Mouse (Mus musculus) neural tube, embryonic 11.5 days (tissue): ENCODE data around the gene Prkcz. TPM values are rescaled to one million over a fixed set of nuclear protein-coding genes. Genes with fewer than 3 reads are reported as not detected.

Source experiments
- ATAC-seq: fragments of 200-750 bp; cut with Nextera tagmentation; 2 replicates; pipeline ENCODE4 v1.8.0; 2017; ENCODE audit warnings: moderate number of reproducible peaks, mild to moderate bottlenecking, moderate TSS enrichment, moderate library complexity; ENCODE audit not compliant: insufficient read depth, low FRiP score, low TSS enrichment
- DNase-seq: peaks from one replicate; pipeline ENCODE4 v3.0.0-alpha.2; 2015; ENCODE audit warnings: low spot score
- H3K27ac ChIP-seq: fragments of 300-500 bp; sonication (generic); 2 replicates; pipeline ENCODE4 v1.5.1; 2014; ENCODE audit warnings: low read depth, mild to moderate bottlenecking, low read length
- H3K27me3 ChIP-seq: fragments of 300-500 bp; sonication (generic); 2 replicates; pipeline ENCODE4 v1.6.1; 2014; ENCODE audit warnings: mild to moderate bottlenecking, low read length, mixed read lengths; ENCODE audit not compliant: control insufficient read depth, insufficient read depth
- H3K36me3 ChIP-seq: fragments of 300-500 bp; sonication (generic); 2 replicates; pipeline ENCODE4 v1.6.1; 2014; ENCODE audit warnings: mild to moderate bottlenecking, low read length, moderate library complexity, mixed read lengths; ENCODE audit not compliant: control insufficient read depth, insufficient read depth
- H3K4me1 ChIP-seq: fragments of 300-500 bp; sonication (generic); 2 replicates; pipeline ENCODE4 v1.6.1; 2014; ENCODE audit warnings: low read length, mixed read lengths; ENCODE audit not compliant: control insufficient read depth, insufficient read depth
- H3K4me2 ChIP-seq: fragments of 300-500 bp; sonication (generic); 2 replicates; pipeline ENCODE4 v1.6.1; 2014; ENCODE audit warnings: low read depth, mild to moderate bottlenecking, moderate library complexity
- H3K4me3 ChIP-seq: fragments of 300-500 bp; sonication (generic); 2 replicates; pipeline ENCODE4 v1.5.1; 2014; ENCODE audit warnings: low read depth, low read length
- H3K9ac ChIP-seq: fragments of 300-500 bp; sonication (generic); 2 replicates; pipeline ENCODE4 v1.6.1; 2014; ENCODE audit warnings: mild to moderate bottlenecking, low read length
- H3K9me3 ChIP-seq: fragments of 300-500 bp; sonication (generic); 2 replicates; pipeline ENCODE4 v1.6.1; 2016; ENCODE audit warnings: low read length; ENCODE audit not compliant: control insufficient read depth
- WGBS: fragments of 180-500 bp; shearing (Covaris S2); extraction: QIAGEN DNeasy Blood & Tissue Kit; methylation state at CpG from one replicate; pipeline ENCODE4 v1.1.7; 2014; 5-methylcytosine and 5-hydroxymethylcytosine counted together
- polyA plus RNA-seq: library from polyadenylated mRNA; unstranded; fragments of >200 nt; fragmentation: Nextera tagmentation; extraction: Ambion mirVana; gene quantifications from 2 replicates; pipeline ENCODE4 v1.2.1, GENCODE M21; 2014

Gene Prkcz
- polyA plus RNA-seq, 1 experiment from 2014 or later, result 22.7 TPM

GRCm38 (mm10) chr4:155298826-155299225, 62.3 kb downstream of the Prkcz start:
- WGBS, result 94% methylated on average over 4 of the region's 4 CpGs
- H3K4me1 ChIP-seq, result no peaks in the 10 kb centered on the region
- H3K4me2 ChIP-seq, result no peak overlapping the region
- ATAC-seq (no peak), DNase-seq (no peak)
- no peak overlapping the region for H3K9ac ChIP-seq
- no peaks in the 10 kb centered on the region for H3K9me3 ChIP-seq
- H3K36me3 ChIP-seq, result no peaks in the 10 kb centered on the region
- no peak overlapping the region for H3K4me3 ChIP-seq
- no peaks in the 10 kb centered on the region for H3K27me3 ChIP-seq
- no peak overlapping the region for H3K27ac ChIP-seq

- Histone ChIP-seq H3K4me3 (no peak overlapping the region), H3K9ac (no peak overlapping the region), H3K36me3 (no peaks in the 10 kb centered on the region), H3K4me1 (no peaks in the 10 kb centered on the region), H3K27ac (no peak overlapping the region), H3K27me3 (no peaks in the 10 kb centered on the region), H3K9me3 (no peaks in the 10 kb centered on the region), H3K4me2 (no peak overlapping the region)
- ATAC-seq (no peak), DNase-seq (no peak)
- 58% methylated on average over 2 of the region's 2 CpGs for WGBS
These were observed 64.1 kb downstream of the Prkcz start for GRCm38 (mm10) chr4:155297057-155297456.

GRCm38 (mm10) chr4:155295996-155296395, 65.2 kb downstream of the Prkcz start:
- DNase-seq, result no peak

GRCm38 (mm10) chr4:155295026-155295590, 66.1 kb downstream of the Prkcz start:
- no peaks in the 10 kb centered on the region for H3K27me3 ChIP-seq
- no peak overlapping the region for H3K4me3 ChIP-seq
- WGBS, result 82% methylated on average over 10 of the region's 10 CpGs
- no peaks in the 10 kb centered on the region for H3K4me1 ChIP-seq
- H3K27ac ChIP-seq, result no peak overlapping the region
- ATAC-seq (no peak), DNase-seq (no peak)
- H3K9me3 ChIP-seq, result no peaks in the 10 kb centered on the region
- no peak overlapping the region for H3K4me2 ChIP-seq
- no peak overlapping the region for H3K9ac ChIP-seq
- H3K36me3 ChIP-seq, result no peaks in the 10 kb centered on the region

More at GRCm38 (mm10) chr4:155295996-155296395, 65.2 kb downstream of the Prkcz start:
- Histone ChIP-seq H3K27me3 (no peaks in the 10 kb centered on the region), H3K4me1 (no peaks in the 10 kb centered on the region), H3K4me3 (no peak overlapping the region), H3K4me2 (no peak overlapping the region), H3K27ac (no peak overlapping the region), H3K9ac (no peak overlapping the region), H3K9me3 (no peaks in the 10 kb centered on the region), H3K36me3 (no peaks in the 10 kb centered on the region)
- ATAC-seq, result no peak
- WGBS, result 80% methylated on average over 4 of the region's 4 CpGs

GRCm38 (mm10) chr4:155294381-155294780, 66.8 kb downstream of the Prkcz start:
- Histone ChIP-seq H3K4me2 (no peak overlapping the region), H3K27ac (no peak overlapping the region), H3K9me3 (no peaks in the 10 kb centered on the region), H3K27me3 (no peaks in the 10 kb centered on the region), H3K4me1 (no peaks in the 10 kb centered on the region), H3K4me3 (no peak overlapping the region), H3K9ac (no peak overlapping the region), H3K36me3 (no peaks in the 10 kb centered on the region)
- DNase-seq (no peak), ATAC-seq (no peak)
- WGBS, result 93% methylated on average over 14 of the region's 14 CpGs

- Histone ChIP-seq H3K4me3 (no peak overlapping the region), H3K27me3 (no peaks in the 10 kb centered on the region), H3K36me3 (no peaks in the 10 kb centered on the region; the same call in 1 of the 2 replicates), H3K4me2 (no peak overlapping the region), H3K9me3 (no peaks in the 10 kb centered on the region), H3K4me1 (no peaks in the 10 kb centered on the region), H3K9ac (no peak overlapping the region), H3K27ac (no peak overlapping the region)
- WGBS, result 92% methylated on average over 10 of the region's 10 CpGs
- no peak for ATAC-seq
- DNase-seq, result no peak
These were observed 68.3 kb downstream of the Prkcz start for GRCm38 (mm10) chr4:155292863-155293262.

- Histone ChIP-seq H3K4me3 (no peak overlapping the region), H3K9me3 (no peaks in the 10 kb centered on the region), H3K27me3 (no peaks in the 10 kb centered on the region), H3K36me3 (no peaks in the 10 kb centered on the region; the same call in 1 of the 2 replicates), H3K4me1 (no peaks in the 10 kb centered on the region), H3K4me2 (no peak overlapping the region), H3K27ac (no peak overlapping the region), H3K9ac (no peak overlapping the region)
- no peak for DNase-seq
- WGBS, result 91% methylated on average over 7 of the region's 7 CpGs
- no peak for ATAC-seq
These were observed 71.1 kb downstream of the Prkcz start for GRCm38 (mm10) chr4:155290045-155290444.

- H3K27ac ChIP-seq, result no peak overlapping the region
- no peak overlapping the region for H3K4me3 ChIP-seq
- no peak for ATAC-seq
- H3K9me3 ChIP-seq, result no peaks in the 10 kb centered on the region
- H3K36me3 ChIP-seq, result no peaks in the 10 kb centered on the region; the same call in 1 of the 2 replicates
- no peak overlapping the region for H3K9ac ChIP-seq
- H3K4me2 ChIP-seq, result no peak overlapping the region
- 0 out of 2 replicates have a peak, but pooled peaks cover 3% of the 10 kb centered on the region for H3K4me1 ChIP-seq
- H3K27me3 ChIP-seq, result no peaks in the 10 kb centered on the region
- WGBS, result 80% methylated on average over 1 of the region's 1 CpGs
- no peak for DNase-seq
These were observed 72.6 kb downstream of the Prkcz start for GRCm38 (mm10) chr4:155288586-155288985.

- Histone ChIP-seq H3K9me3 (no peaks in the 10 kb centered on the region), H3K4me3 (no peak overlapping the region), H3K9ac (no peak overlapping the region), H3K36me3 (no peaks in the 10 kb centered on the region; the same call in 1 of the 2 replicates), H3K4me1 (0 out of 2 replicates have a peak, but pooled peaks cover 3% of the 10 kb centered on the region), H3K27ac (no peak overlapping the region), H3K27me3 (no peaks in the 10 kb centered on the region), H3K4me2 (no peak overlapping the region)
- no peak for DNase-seq
- ATAC-seq, result no peak
- 93% methylated on average over 11 of the region's 11 CpGs for WGBS
These were observed 73.4 kb downstream of the Prkcz start for GRCm38 (mm10) chr4:155287713-155288112.
